Mouse (Mus musculus): ENCODE results near the gene Sh2b2.

- TF ChIP-seq POLR2A (IDR thresholded peaks at IDR 0.05; ENCODE audit: borderline replicate concordance, control insufficient read depth, low read depth, low read length) (no peak), CTCF (IDR thresholded peaks at IDR 0.05; ENCODE audit: control insufficient read depth, insufficient read depth, low read length) (no peak)
Observed at GRCm38 (mm10) chr5:136218585-136218984, 27.8 kb downstream of the Sh2b2 start.
